Mouse (Mus musculus) MEL (cell line): Measurements from ENCODE around the gene Zbtb18.

Experiments used
- BHLHE40 ChIP-seq: IDR thresholded peaks from 2 replicates; pipeline ENCODE4 v1.6.1; 2012; ENCODE audit warnings: low read depth, mild to moderate bottlenecking, inconsistent platforms, low read length, improper control_type of control experiment, borderline replicate concordance
- ELF1 ChIP-seq: IDR thresholded peaks from 2 replicates; pipeline ENCODE4 v1.6.1; 2014; ENCODE audit warnings: low read depth, mild to moderate bottlenecking, inconsistent platforms, low read length, improper control_type of control experiment, moderate library complexity
- TAL1 ChIP-seq: IDR thresholded peaks from 2 replicates; pipeline ENCODE4 v1.6.1; 2012; ENCODE audit warnings: mild to moderate bottlenecking, inconsistent platforms, low read length, moderate library complexity, mixed read lengths
- USF2 ChIP-seq, 2 experiments: IDR thresholded peaks; 2 replicates each; pipeline ENCODE4 v1.6.1; 2011 to 2012; ENCODE audit warnings: improper control_type of control experiment in 2 of 2, low read length in 2 of 2, borderline replicate concordance in 1 of 2, inconsistent platforms in 1 of 2, low read depth in 1 of 2, mild to moderate bottlenecking in 1 of 2; ENCODE audit not compliant: insufficient read depth in 1 of 2
- ZKSCAN1 ChIP-seq: IDR thresholded peaks from 2 replicates; pipeline ENCODE4 v1.6.1; 2012; ENCODE audit warnings: low read depth, mild to moderate bottlenecking, inconsistent platforms, low read length, improper control_type of control experiment, moderate library complexity

DNA sequence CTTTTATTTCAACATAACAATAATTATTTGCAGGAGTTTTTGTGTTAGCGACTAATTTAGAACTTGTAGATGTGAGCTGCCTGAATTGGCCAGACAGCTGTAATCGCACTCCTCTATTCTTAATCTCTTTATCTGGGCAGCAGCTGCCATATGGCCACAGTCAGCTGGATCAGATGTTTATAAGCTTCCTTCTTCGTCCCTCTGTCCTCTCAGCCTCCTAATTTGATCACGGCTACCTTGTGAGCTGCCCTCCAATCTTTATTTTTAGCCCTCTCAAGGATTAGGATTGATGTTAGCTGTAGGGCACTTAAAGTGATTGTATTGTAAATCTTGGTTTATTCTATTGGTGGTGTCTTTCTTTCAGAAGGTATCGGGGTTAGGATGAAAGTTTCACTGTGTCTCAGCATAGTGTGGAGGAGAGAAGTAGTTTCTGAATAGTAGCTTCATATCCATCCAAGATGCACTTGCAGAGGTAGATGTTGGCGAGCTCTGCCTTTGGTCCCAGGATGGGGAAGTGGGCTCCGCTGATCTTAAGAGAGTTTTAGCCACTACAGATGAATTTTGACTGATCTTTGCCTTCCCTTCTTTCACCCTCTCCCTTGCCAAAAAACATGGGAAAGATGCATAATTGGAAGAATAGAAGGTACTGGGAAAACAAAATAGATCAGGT is 3.4 kb downstream of the Zbtb18 start:
- no peak for TF ChIP-seq BHLHE40
- no peak for TF ChIP-seq USF2 (IDR thresholded peaks at IDR 0.05; ENCODE audit: borderline replicate concordance in 1 of 2, insufficient read depth in 1 of 2, low read depth in 1 of 2, low read length in 2 of 2)
- no peak for TF ChIP-seq ELF1
- TF ChIP-seq ZKSCAN1, result no peak
- TF ChIP-seq TAL1, result peak; percentile 32; the same call in 1 of the 2 replicates
